Mouse (Mus musculus) C2C12 (cell line): ENCODE measurements around the gene Hoxa11.

Experiments used
- CEBPB ChIP-seq: IDR thresholded peaks from one replicate; pipeline ENCODE4 v1.6.1; 2011; ENCODE audit warnings: low read depth, mild to moderate bottlenecking, control low read depth, moderate library complexity
- CTCF ChIP-seq: IDR thresholded peaks from one replicate; pipeline ENCODE4 v1.5.1; 2011; ENCODE audit not compliant: control insufficient read depth, insufficient read depth, insufficient read length
- MYOG ChIP-seq: IDR thresholded peaks from one replicate; pipeline ENCODE4 v1.6.1; 2011; ENCODE audit not compliant: control insufficient read depth, insufficient read length; ENCODE audit errors: extremely low read depth
- USF1 ChIP-seq: IDR thresholded peaks from one replicate; pipeline ENCODE4 v1.6.1; 2011; ENCODE audit warnings: low read depth, mild to moderate bottlenecking, control low read depth, moderate library complexity

DNA sequence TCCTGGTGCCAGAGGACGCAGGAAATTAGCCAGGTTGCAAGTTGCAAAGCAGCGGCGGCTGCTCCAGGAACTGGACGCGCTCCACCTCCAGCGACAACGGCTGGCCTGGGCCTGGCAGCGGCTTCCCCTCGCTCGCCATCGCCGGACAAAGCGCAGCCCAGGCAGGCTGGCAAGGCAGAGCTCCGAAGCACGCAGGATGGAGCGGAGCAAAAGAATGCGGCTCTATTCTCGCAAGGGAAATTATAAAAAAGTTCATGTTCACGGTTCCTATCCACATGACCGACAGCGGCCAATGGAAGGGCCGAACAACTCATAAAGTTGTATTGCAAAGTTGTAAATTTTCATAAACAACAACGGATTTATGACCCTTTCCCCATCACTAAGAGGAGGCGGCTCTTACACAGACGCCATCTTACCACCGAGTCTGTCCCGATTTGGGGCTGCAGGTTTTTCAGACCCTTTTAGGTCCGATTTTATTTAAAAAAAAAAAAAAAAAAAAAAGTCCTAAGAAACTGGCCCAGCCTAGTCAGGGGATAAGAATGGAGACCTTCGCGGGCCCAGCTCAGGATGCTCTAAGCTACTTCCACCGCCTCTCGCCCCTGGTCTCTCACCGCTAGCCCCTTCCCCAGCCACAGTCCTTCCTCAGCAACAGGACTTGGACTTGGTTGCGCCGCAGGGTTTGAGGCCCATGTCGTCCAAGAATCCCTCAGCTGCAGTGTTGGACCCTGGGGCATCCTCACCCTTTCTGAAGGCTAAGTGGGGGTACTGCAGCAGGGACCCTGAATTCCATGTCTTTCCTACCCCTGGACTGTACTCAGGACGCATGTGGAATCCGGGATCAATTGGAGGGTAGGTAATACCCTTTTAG is 32.3 kb downstream of the Hoxa11 start, which contains the start of the genes Hoxa3 and Gm28308:
- no peak for TF ChIP-seq CTCF
- TF ChIP-seq MYOG, result no peak
- TF ChIP-seq USF1, result peak; percentile 88
- no peak for TF ChIP-seq CEBPB
